18 mouse cellular contexts compared by ENCODE assay signal in the genomic region with DNA sequence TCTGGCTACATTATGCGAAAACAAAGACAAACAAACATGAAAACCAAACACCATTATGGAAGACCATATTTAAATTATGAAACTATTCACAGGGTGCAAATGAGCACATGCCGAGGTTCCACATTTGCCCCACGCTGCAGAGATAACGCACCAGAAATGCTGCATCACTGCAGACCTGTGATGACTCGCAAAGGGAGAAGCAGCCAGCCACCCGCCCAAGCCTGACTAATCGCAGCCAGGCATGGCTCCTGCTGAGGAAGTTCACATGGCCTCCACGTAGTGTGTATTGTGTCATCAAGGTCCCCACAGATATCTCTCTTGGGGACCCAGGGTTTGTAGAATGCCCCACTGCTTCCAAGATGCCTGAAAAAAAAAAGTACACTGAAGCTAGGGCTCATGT.
DNase-seq lines count a peak whose midpoint lies in the region; ATAC-seq and TF ChIP-seq lines count a peak whose summit lies in the region.
"Had no signal": no experiment of that assay in that cellular context is flagged by ENCODE, and none has a peak within 500 bp of the region (broad histone marks: within the 10 kb centered on the region; RNA-seq: fewer than 3 reads in every experiment).

No protein-coding gene starts in this region.

- ATAC-seq in liver, postnatal 0 days = peak; percentile 23; the same call in 1 of the 2 replicates
- ATAC-seq in neural tube, embryonic 15.5 days (ENCODE audit: low FRiP score) = no peak
- ATAC-seq: intestine, embryonic 16.5 days; midbrain, embryonic 16.5 days had no signal

- intact Hi-C loops in heart, adult 2 months (cut with DNase I) = no loop called here

- DNase-seq in heart, adult 11 months = peak; percentile 48
- no peak for DNase-seq in heart, adult 2 months
- peak; percentile 64 for DNase-seq in NIH3T3 (ENCODE audit: low read depth)
- DNase-seq in liver, postnatal 0 days = no peak
- DNase-seq in kidney, adult 11 months = no peak
- no peak for DNase-seq in layer of hippocampus, adult 2 months (ENCODE audit: low spot score in 2 of 2)
- DNase-seq: cerebellum, adult 9-11 months; gastrocnemius, postnatal 25 days; right cerebral cortex, adult 18-20 months; spleen, adult 18-20 months; thymus, postnatal 4 days had no signal

- no peaks in the 10 kb centered on the region for H3K27me3 ChIP-seq in heart, adult 2 months (ENCODE audit: control insufficient read depth, insufficient read depth, low read length)
- no peaks in the 10 kb centered on the region for H3K27me3 ChIP-seq in liver, postnatal 0 days (ENCODE audit: insufficient read depth, low read length)
- no peaks in the 10 kb centered on the region for H3K27me3 ChIP-seq in neural tube, embryonic 15.5 days (replicated peaks)
- H3K27me3 ChIP-seq: heart, embryonic 13.5 days; hindbrain, embryonic 12.5 days; limb, embryonic 15.5 days had no signal

- no peak overlapping the region for H3K9ac ChIP-seq in heart, adult 2 months (ENCODE audit: low read depth, low read length)
- no peak overlapping the region for H3K9ac ChIP-seq in liver, postnatal 0 days (replicated peaks)
- H3K9ac ChIP-seq in neural tube, embryonic 15.5 days (replicated peaks) = no peak overlapping the region
- H3K9ac ChIP-seq: heart, embryonic 13.5 days; hindbrain, embryonic 12.5 days; limb, embryonic 15.5 days had no signal

- 66% methylated on average over 8 of the region's 8 CpGs for WGBS in heart, adult 2 months
- WGBS in liver, postnatal 0 days (ENCODE audit: insufficient replicate concordance) = 34% methylated on average over 8 of the region's 8 CpGs
- WGBS in neural tube, embryonic 15.5 days = 64% methylated on average over 8 of the region's 8 CpGs

- no peaks in the 10 kb centered on the region for H3K4me1 ChIP-seq in heart, adult 2 months (ENCODE audit: control insufficient read depth, insufficient read depth, low read length)
- H3K4me1 ChIP-seq in liver, postnatal 0 days (ENCODE audit: insufficient read depth) = no peaks in the 10 kb centered on the region
- 0 out of 2 replicates have a peak, but pooled peaks cover 6% of the 10 kb centered on the region for H3K4me1 ChIP-seq in neural tube, embryonic 15.5 days
- H3K4me1 ChIP-seq: heart, embryonic 13.5 days; limb, embryonic 15.5 days had no signal

- no peak for TF ChIP-seq POLR2A in heart, adult 2 months (IDR thresholded peaks at IDR 0.05; ENCODE audit: insufficient read depth, low read depth, low read length)

- no peak for TF ChIP-seq EP300 in heart, adult 2 months (IDR thresholded peaks at IDR 0.05; ENCODE audit: insufficient read depth, low read depth, low read length)
- no peak for TF ChIP-seq EP300 in liver, postnatal 0 days (IDR thresholded peaks at IDR 0.05; ENCODE audit: low read depth)

- H3K9me3 ChIP-seq in liver, postnatal 0 days (ENCODE audit: low read length) = no peaks in the 10 kb centered on the region
- no peaks in the 10 kb centered on the region for H3K9me3 ChIP-seq in neural tube, embryonic 15.5 days (replicated peaks)
- H3K9me3 ChIP-seq: heart, embryonic 13.5 days; hindbrain, embryonic 12.5 days; limb, embryonic 15.5 days had no signal

- no peak overlapping the region for H3K27ac ChIP-seq in heart, adult 2 months
- H3K27ac ChIP-seq in liver, postnatal 0 days (ENCODE audit: low read depth) = no peak overlapping the region
- H3K27ac ChIP-seq in neural tube, embryonic 15.5 days (replicated peaks) = no peak overlapping the region
- no peak overlapping the region for H3K27ac ChIP-seq in layer of hippocampus, adult 2 months
- H3K27ac ChIP-seq: heart, embryonic 13.5 days; hindbrain, embryonic 12.5 days; limb, embryonic 15.5 days had no signal

- H3K4me2 ChIP-seq in liver, postnatal 0 days (ENCODE audit: low read depth, low read length) = no peak overlapping the region
- no peak overlapping the region for H3K4me2 ChIP-seq in neural tube, embryonic 15.5 days
- H3K4me2 ChIP-seq: heart, embryonic 13.5 days; hindbrain, embryonic 12.5 days; limb, embryonic 15.5 days had no signal

- no peak for TF ChIP-seq CTCF in heart, adult 2 months (IDR thresholded peaks at IDR 0.05)
- TF ChIP-seq CTCF in liver, postnatal 0 days (IDR thresholded peaks at IDR 0.05; ENCODE audit: low read depth) = no peak
- TF ChIP-seq CTCF in layer of hippocampus, adult 2 months (conservative IDR thresholded peaks at IDR 0.05) = no peak

- H3K79me2 ChIP-seq in heart, adult 2 months (replicated peaks; ENCODE audit: control insufficient read depth, insufficient read depth, low read length) = no peaks in the 10 kb centered on the region

- H3K36me3 ChIP-seq in heart, adult 2 months (ENCODE audit: control insufficient read depth, insufficient read depth, low read length) = no peaks in the 10 kb centered on the region
- no peaks in the 10 kb centered on the region for H3K36me3 ChIP-seq in liver, postnatal 0 days (replicated peaks; ENCODE audit: insufficient read depth, low read length)
- no peaks in the 10 kb centered on the region for H3K36me3 ChIP-seq in neural tube, embryonic 15.5 days
- H3K36me3 ChIP-seq: heart, embryonic 13.5 days; hindbrain, embryonic 12.5 days; limb, embryonic 15.5 days had no signal

- H3K4me3 ChIP-seq in heart, adult 2 months = no peak overlapping the region
- no peak overlapping the region for H3K4me3 ChIP-seq in liver, postnatal 0 days (ENCODE audit: low read depth, low read length)
- H3K4me3 ChIP-seq in neural tube, embryonic 15.5 days (replicated peaks) = no peak overlapping the region
- no peak overlapping the region for H3K4me3 ChIP-seq in layer of hippocampus, adult 2 months
- H3K4me3 ChIP-seq: erythroblast, embryonic 14.5 days; heart, embryonic 13.5 days; hindbrain, embryonic 12.5 days; limb, embryonic 15.5 days had no signal

Comparison
In these comparisons a context has a peak if more than half of its experiments do, and no peak if none do; other contexts are left out.
1. DNase-seq: peak in heart, adult 11 months (single experiment) and NIH3T3 (single experiment); none in heart, adult 2 months (0 of 2), liver, postnatal 0 days (single experiment), kidney, adult 11 months (single experiment) and layer of hippocampus, adult 2 months (0 of 2).